Mouse (Mus musculus): ENCODE measurements at regions not wholly inside any gene's neighbourhood (a gene's known extent, or its start where the extent isn't known, plus 50 kb on each side); places are given as distances from the start of the nearest gene placed in this dataset.
A peak's percentile ranks its signal among the peaks of the same experiment; 100 is the strongest.

GRCm38 (mm10) chrX:136321692-136322091 lies 51.6 kb downstream of the Bex3 start:
- DNase-seq, result peak; percentile 5

GRCm38 (mm10) chrX:136365809-136366208 lies 95.8 kb downstream of the Bex3 start:
- DNase-seq, result no peak
